In genomic region chr11:90002231-90002986, GRCm38 (mm10) we compare ENCODE assay signal across 8 mouse cellular contexts. TPM values are rescaled to one million over a fixed set of nuclear protein-coding genes. Genes with fewer than 3 reads are reported as not detected.
A peak's percentile ranks its signal among the peaks of the same experiment; 100 is the strongest.
DNase-seq lines count a peak whose midpoint lies in the region; ATAC-seq and TF ChIP-seq lines count a peak whose summit lies in the region.

TSS of gene Pctp (minus strand) at chr11:90002894.

- H3K4me3 ChIP-seq in embryonic fibroblast, embryonic 13.5 days (ENCODE audit: insufficient read depth, low read length): peak within 1 kb of the TSS; percentile 77
- peak within 1 kb of the TSS; percentile 59 for H3K4me3 ChIP-seq in heart, embryonic 11.5 days (ENCODE audit: low read depth, low read length)
- H3K4me3 ChIP-seq in kidney, embryonic 15.5 days (replicated peaks): peak within 1 kb of the TSS; percentile 54
- H3K4me3 ChIP-seq in liver, embryonic 16.5 days (ENCODE audit: low read depth, low read length): peak within 1 kb of the TSS; percentile 63
- H3K4me3 ChIP-seq in neural tube, embryonic 11.5 days (ENCODE audit: low read depth, low read length): peak within 1 kb of the TSS; percentile 36
- peak within 1 kb of the TSS; percentile 85 for H3K4me3 ChIP-seq in testis, adult 2 months (ENCODE audit: control insufficient read depth, low read depth, low read length)

- no peak within 1 kb of the TSS for H3K27ac ChIP-seq in embryonic fibroblast, embryonic 13.5 days (ENCODE audit: insufficient read depth, low read length)
- H3K27ac ChIP-seq in heart, embryonic 11.5 days (ENCODE audit: low read depth, low read length): 0 out of 2 replicates have a peak within 1 kb of the TSS, but pooled peaks have one; percentile 29
- H3K27ac ChIP-seq in kidney, embryonic 15.5 days: peak within 1 kb of the TSS; percentile 90
- H3K27ac ChIP-seq in liver, embryonic 16.5 days (ENCODE audit: low read length): no peak within 1 kb of the TSS
- H3K27ac ChIP-seq in neural tube, embryonic 11.5 days (ENCODE audit: low read depth, low read length): no peak within 1 kb of the TSS
- no peak within 1 kb of the TSS for H3K27ac ChIP-seq in testis, adult 2 months (ENCODE audit: control insufficient read depth, insufficient read depth, low read depth, low read length)

- peak within 1 kb of the TSS; percentile 79 for H3K4me2 ChIP-seq in heart, embryonic 11.5 days
- peak within 1 kb of the TSS; percentile 84 for H3K4me2 ChIP-seq in kidney, embryonic 15.5 days
- peak within 1 kb of the TSS; percentile 73 for H3K4me2 ChIP-seq in liver, embryonic 16.5 days (ENCODE audit: low read depth, low read length)
- peak within 1 kb of the TSS; percentile 52 for H3K4me2 ChIP-seq in neural tube, embryonic 11.5 days (ENCODE audit: low read depth)

- peak within 1 kb of the TSS; percentile 84 for H3K9ac ChIP-seq in heart, embryonic 11.5 days (ENCODE audit: low read depth, low read length)
- H3K9ac ChIP-seq in kidney, embryonic 15.5 days: peak within 1 kb of the TSS; percentile 64
- peak within 1 kb of the TSS; percentile 46 for H3K9ac ChIP-seq in liver, embryonic 16.5 days (ENCODE audit: low read depth, low read length)
- peak within 1 kb of the TSS; percentile 57 for H3K9ac ChIP-seq in neural tube, embryonic 11.5 days (ENCODE audit: low read length)

- 14% methylated on average over 35 of the region's 35 CpGs for WGBS in heart, embryonic 11.5 days (ENCODE audit: insufficient replicate concordance)
- WGBS in kidney, embryonic 15.5 days: 8% methylated on average over 35 of the region's 35 CpGs
- 4% methylated on average over 35 of the region's 35 CpGs for WGBS in liver, embryonic 16.5 days (ENCODE audit: insufficient replicate concordance)
- 15% methylated on average over 35 of the region's 35 CpGs for WGBS in neural tube, embryonic 11.5 days

- TF ChIP-seq CTCF in embryonic fibroblast, embryonic 13.5 days (IDR thresholded peaks at IDR 0.05; ENCODE audit: borderline replicate concordance, insufficient read depth, low read length): no peak
- no peak for TF ChIP-seq CTCF in testis, adult 2 months (IDR thresholded peaks at IDR 0.05; ENCODE audit: control insufficient read depth, insufficient read depth, insufficient replicate concordance, low read depth, low read length)

- no peaks in the 10 kb centered on the region for H3K27me3 ChIP-seq in heart, embryonic 11.5 days (ENCODE audit: control insufficient read depth, insufficient read depth, low read length)
- H3K27me3 ChIP-seq in kidney, embryonic 15.5 days: no peaks in the 10 kb centered on the region
- no peaks in the 10 kb centered on the region for H3K27me3 ChIP-seq in liver, embryonic 16.5 days (ENCODE audit: control insufficient read depth, insufficient read depth, low read depth, low read length)
- H3K27me3 ChIP-seq in neural tube, embryonic 11.5 days (ENCODE audit: control insufficient read depth, insufficient read depth, low read length): no peaks in the 10 kb centered on the region
- H3K27me3 ChIP-seq in testis, adult 2 months (ENCODE audit: control insufficient read depth, insufficient read depth, low read length): no peaks in the 10 kb centered on the region

- no peaks in the 10 kb centered on the region for H3K9me3 ChIP-seq in heart, embryonic 11.5 days (replicated peaks; ENCODE audit: control insufficient read depth, low read length)
- H3K9me3 ChIP-seq in kidney, embryonic 15.5 days (replicated peaks): no peaks in the 10 kb centered on the region
- no peaks in the 10 kb centered on the region for H3K9me3 ChIP-seq in liver, embryonic 16.5 days (replicated peaks; ENCODE audit: control insufficient read depth, low read length)
- no peaks in the 10 kb centered on the region for H3K9me3 ChIP-seq in neural tube, embryonic 11.5 days (ENCODE audit: control insufficient read depth, low read length)

- peak; percentile 70 for TF ChIP-seq POLR2A in embryonic fibroblast, embryonic 13.5 days (IDR thresholded peaks at IDR 0.05; ENCODE audit: low read depth, low read length)
- peak; percentile 72 for TF ChIP-seq POLR2A in testis, adult 2 months (IDR thresholded peaks at IDR 0.05; ENCODE audit: control insufficient read depth, low read depth, low read length)

- H3K4me1 ChIP-seq in embryonic fibroblast, embryonic 13.5 days (ENCODE audit: control insufficient read depth, insufficient read depth, low read length): no peaks in the 10 kb centered on the region
- peaks cover 3% of the 10 kb centered on the region; the same call in 1 of the 2 replicates for H3K4me1 ChIP-seq in heart, embryonic 11.5 days (ENCODE audit: control insufficient read depth, insufficient read depth, low read length)
- H3K4me1 ChIP-seq in kidney, embryonic 15.5 days: peaks cover 13% of the 10 kb centered on the region
- peaks cover 11% of the 10 kb centered on the region for H3K4me1 ChIP-seq in liver, embryonic 16.5 days (ENCODE audit: control insufficient read depth, low read depth, low read length)
- H3K4me1 ChIP-seq in neural tube, embryonic 11.5 days (ENCODE audit: control insufficient read depth, insufficient read depth, low read length): no peaks in the 10 kb centered on the region
- H3K4me1 ChIP-seq in testis, adult 2 months (ENCODE audit: control insufficient read depth, insufficient read depth, low read length): peaks cover 3% of the 10 kb centered on the region

- ATAC-seq in CD4-positive, CD25-positive, alpha-beta regulatory T cell, adult 4 months: peak; percentile 94
- ATAC-seq in heart, embryonic 11.5 days (replicated peaks; ENCODE audit: insufficient number of reproducible peaks, low FRiP score, low TSS enrichment): peak; percentile 96
- peak; percentile 97 for ATAC-seq in kidney, embryonic 15.5 days (replicated peaks; ENCODE audit: low FRiP score)
- ATAC-seq in liver, embryonic 16.5 days (ENCODE audit: low read depth): peak; percentile 99
- peak; percentile 96 for ATAC-seq in neural tube, embryonic 11.5 days (ENCODE audit: insufficient read depth, low FRiP score, low TSS enrichment)

- no peaks in the 10 kb centered on the region for H3K36me3 ChIP-seq in heart, embryonic 11.5 days (ENCODE audit: control insufficient read depth, insufficient read depth, low read length)
- H3K36me3 ChIP-seq in kidney, embryonic 15.5 days: no peaks in the 10 kb centered on the region
- no peaks in the 10 kb centered on the region for H3K36me3 ChIP-seq in liver, embryonic 16.5 days (ENCODE audit: control insufficient read depth, insufficient read depth)
- no peaks in the 10 kb centered on the region for H3K36me3 ChIP-seq in neural tube, embryonic 11.5 days (ENCODE audit: control insufficient read depth, insufficient read depth, low read length)
- H3K36me3 ChIP-seq in testis, adult 2 months (ENCODE audit: control insufficient read depth, insufficient read depth, low read length): no peaks in the 10 kb centered on the region

- DNase-seq in brain, adult 2 months (ENCODE audit: low read depth, low spot score): peak; percentile 87
- DNase-seq in neural tube, embryonic 11.5 days (ENCODE audit: low spot score): peak; percentile 83

RNA-seq across cellular contexts. Expression of gene Pctp, which starts in this region (rescaled TPM):
- 10 to 100 TPM in 1 of 2 experiments, 1 to 10 TPM in 1; 9.1 to 14.5 TPM for polyA plus RNA-seq in CD4-positive, CD25-positive, alpha-beta regulatory T cell, adult 4 months (2017; shearing (Covaris generic))
- 3.8 and 4.1 TPM in 2 replicates for polyA plus RNA-seq in embryonic fibroblast, embryonic 13.5 days (2011; ENCODE audit: insufficient read length, low read depth, missing spikeins)
- polyA plus RNA-seq in heart, embryonic 11.5 days (2014; fragmentation: Nextera tagmentation; extraction: Ambion mirVana): 13.6 and 22.7 TPM in 2 replicates
- polyA plus RNA-seq in kidney, embryonic 15.5 days (2015; fragmentation: Nextera tagmentation; extraction: Ambion mirVana): 12.1 and 13.1 TPM in 2 replicates
- 15.2 and 17.5 TPM in 2 replicates for polyA plus RNA-seq in liver, embryonic 16.5 days (2015; fragmentation: Nextera tagmentation; extraction: Ambion mirVana)
- 6.7 and 8.0 TPM in 2 replicates for polyA plus RNA-seq in neural tube, embryonic 11.5 days (2014; fragmentation: Nextera tagmentation; extraction: Ambion mirVana)
- 5.6 and 5.7 TPM in 2 replicates for polyA plus RNA-seq in testis, adult 2 months (2012; rRNA removed)

Comparison
In these comparisons a context has a peak if more than half of its experiments do, and no peak if none do; other contexts are left out.
1. H3K27ac ChIP-seq: peak in heart, embryonic 11.5 days (single experiment) and kidney, embryonic 15.5 days (single experiment); none in embryonic fibroblast, embryonic 13.5 days (single experiment), liver, embryonic 16.5 days (single experiment), neural tube, embryonic 11.5 days (single experiment) and testis, adult 2 months (single experiment).
2. Peak in every context shown above with its lines, with median percentiles within 50 percentile points of each other: ATAC-seq, H3K4me3 ChIP-seq, H3K4me2 ChIP-seq and H3K9ac ChIP-seq.